Mouse (Mus musculus): Measurements from ENCODE around the gene F11.

F11 gene

GRCm38 (mm10) chr8:45262851-45263250, 1.0 kb upstream of the F11 start:
- TF ChIP-seq GATA4 (IDR thresholded peaks at IDR 0.05; ENCODE audit: insufficient replicate concordance, low read length): no peak

- no peak for TF ChIP-seq GATA4 (IDR thresholded peaks at IDR 0.05; ENCODE audit: insufficient replicate concordance, low read length)
Measured at GRCm38 (mm10) chr8:45258421-45258820, 3.4 kb downstream of the F11 start.

DNA sequence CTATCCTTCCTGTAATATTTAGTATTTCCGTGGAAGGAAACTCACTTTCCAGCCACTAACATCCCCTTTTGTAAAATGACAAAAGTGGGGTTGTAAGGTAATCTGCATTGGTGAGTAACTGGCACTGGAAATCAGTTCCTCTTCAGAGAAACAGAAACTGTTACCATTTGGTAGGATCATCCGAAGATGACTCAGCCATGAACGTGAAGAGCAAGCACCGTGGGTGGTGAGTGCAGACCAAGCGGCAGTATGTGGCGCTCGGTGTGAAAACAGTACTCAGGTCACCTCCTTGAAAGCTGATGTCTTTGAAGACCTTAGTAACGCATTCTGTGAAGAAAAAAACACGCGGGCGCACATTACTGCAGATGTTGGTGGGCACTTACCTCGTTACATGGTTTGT, 6.8 kb downstream of the F11 start:
- no peak for TF ChIP-seq GATA4 (IDR thresholded peaks at IDR 0.05; ENCODE audit: insufficient replicate concordance, low read length)

- TF ChIP-seq GATA4 (IDR thresholded peaks at IDR 0.05; ENCODE audit: insufficient replicate concordance, low read length): peak; percentile 83
Measured at GRCm38 (mm10) chr8:45254194-45254842, 7.5 kb downstream of the F11 start.

DNA sequence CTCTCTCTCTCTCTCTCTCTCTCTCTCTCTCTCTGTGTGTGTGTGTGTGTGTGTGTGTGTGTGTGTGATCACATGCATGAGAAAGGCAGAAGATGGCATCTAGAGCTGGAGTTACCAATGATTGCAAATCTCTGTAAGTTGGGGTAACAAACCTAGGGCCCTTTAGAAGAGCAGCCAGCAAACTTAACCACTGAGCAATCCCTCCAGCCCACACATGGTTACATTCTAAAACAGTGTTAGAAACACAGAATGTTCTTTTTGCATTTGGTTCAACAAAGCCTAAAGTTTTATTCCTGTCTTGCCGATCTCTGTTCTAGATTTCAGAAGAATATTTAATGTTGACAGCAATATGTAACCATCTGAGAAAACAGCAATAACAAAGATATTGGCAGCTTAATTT, 8.2 kb downstream of the F11 start:
- no peak for TF ChIP-seq GATA4 (IDR thresholded peaks at IDR 0.05; ENCODE audit: insufficient replicate concordance, low read length)

DNA sequence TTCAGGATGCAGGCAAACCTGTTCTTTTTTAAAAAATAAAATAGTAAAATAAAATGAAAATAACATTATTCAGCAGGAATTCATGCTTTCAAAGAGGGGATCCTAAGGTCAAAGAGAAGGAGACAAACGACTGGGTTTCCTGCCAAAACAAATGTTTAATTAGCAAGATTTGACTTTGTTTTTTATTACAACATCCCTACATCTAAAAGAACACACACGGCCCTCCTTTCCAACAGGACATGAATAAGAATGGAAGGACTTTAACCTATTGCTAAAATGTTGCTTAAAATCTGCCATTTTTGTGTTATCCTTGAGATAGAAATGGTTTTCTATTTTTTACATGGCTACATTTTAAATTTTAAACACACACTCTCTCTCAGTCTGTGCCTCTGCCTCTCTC, 8.7 kb downstream of the F11 start:
- TF ChIP-seq GATA4 (IDR thresholded peaks at IDR 0.05; ENCODE audit: insufficient replicate concordance, low read length): no peak

DNA sequence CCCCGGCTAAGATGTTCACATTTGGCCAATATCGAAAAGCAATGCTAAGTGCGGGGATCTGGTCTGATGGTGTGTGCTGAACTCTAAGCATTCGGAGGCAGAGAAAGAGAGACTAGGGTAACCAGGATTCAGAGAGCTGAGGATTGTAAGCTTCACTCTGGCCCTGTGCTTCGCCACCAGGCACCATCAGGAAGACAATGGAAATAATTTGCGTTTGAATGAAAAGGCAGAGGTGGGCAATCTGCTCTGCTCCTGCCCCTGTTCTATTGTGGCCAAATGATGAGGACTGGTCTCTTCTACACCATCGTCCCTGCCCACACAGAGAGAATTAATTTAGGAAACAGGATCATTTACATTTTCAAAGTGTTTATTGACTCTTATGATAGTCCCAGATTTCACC, 15.5 kb downstream of the F11 start:
- no peak for TF ChIP-seq GATA4 (IDR thresholded peaks at IDR 0.05; ENCODE audit: insufficient replicate concordance, low read length)

DNA sequence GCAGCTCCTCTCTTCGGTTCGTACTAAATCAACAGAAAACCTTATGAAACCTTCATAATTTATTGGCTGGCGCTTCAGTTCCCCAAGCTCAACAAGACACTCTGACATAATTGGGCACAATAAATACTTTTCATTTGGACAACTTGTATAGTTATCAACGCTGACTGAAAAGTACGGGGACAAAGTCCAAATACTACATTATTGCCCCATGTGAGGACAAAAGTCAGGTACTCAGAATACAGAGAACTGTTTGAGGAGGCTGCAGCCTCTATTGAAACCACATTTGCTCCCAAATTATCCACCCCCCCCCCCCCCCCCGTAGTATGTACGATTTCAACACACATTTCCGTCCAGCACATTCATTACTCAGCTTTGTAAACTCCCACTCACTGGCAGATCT, 22.5 kb downstream of the F11 start:
- no peak for TF ChIP-seq GATA4 (IDR thresholded peaks at IDR 0.05; ENCODE audit: insufficient replicate concordance, low read length)

- no peak for TF ChIP-seq GATA4 (IDR thresholded peaks at IDR 0.05; ENCODE audit: insufficient replicate concordance, low read length)
Measured at GRCm38 (mm10) chr8:45238282-45238681, 23.5 kb downstream of the F11 start.

GRCm38 (mm10) chr8:45236164-45236912, 25.5 kb downstream of the F11 start:
- TF ChIP-seq GATA4 (IDR thresholded peaks at IDR 0.05; ENCODE audit: insufficient replicate concordance, low read length): no peak

DNA sequence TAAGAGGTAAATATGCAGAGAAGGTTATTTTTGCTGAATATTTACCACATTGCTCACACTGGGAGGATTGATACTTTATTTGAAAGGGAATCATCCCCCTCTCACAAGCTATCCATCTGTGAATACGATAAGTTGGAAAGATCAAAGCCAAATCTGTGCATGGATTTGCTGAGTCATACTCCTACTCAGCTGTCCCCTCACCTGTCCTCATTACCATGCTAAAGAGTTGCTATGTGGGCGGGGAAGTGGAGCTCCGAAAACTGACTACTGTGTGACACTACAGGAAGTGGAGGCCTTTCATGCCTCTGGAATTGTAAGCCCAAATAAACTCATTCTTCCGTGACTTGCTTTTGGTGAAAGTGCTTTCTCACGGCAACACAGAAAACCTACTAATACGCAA, 26.6 kb downstream of the F11 start:
- no peak for TF ChIP-seq GATA4 (IDR thresholded peaks at IDR 0.05; ENCODE audit: insufficient replicate concordance, low read length)

GRCm38 (mm10) chr8:45233256-45233655, 28.6 kb downstream of the F11 start:
- no peak for TF ChIP-seq GATA4 (IDR thresholded peaks at IDR 0.05; ENCODE audit: insufficient replicate concordance, low read length)

GRCm38 (mm10) chr8:45202476-45202875, 59.4 kb downstream of the F11 start:
- TF ChIP-seq GATA4 (IDR thresholded peaks at IDR 0.05; ENCODE audit: insufficient replicate concordance, low read length): no peak

GRCm38 (mm10) chr8:45201605-45202004, 60.2 kb downstream of the F11 start:
- no peak for TF ChIP-seq GATA4 (IDR thresholded peaks at IDR 0.05; ENCODE audit: insufficient replicate concordance, low read length)

GRCm38 (mm10) chr8:45197294-45197693, 64.5 kb downstream of the F11 start:
- TF ChIP-seq GATA4 (IDR thresholded peaks at IDR 0.05; ENCODE audit: insufficient replicate concordance, low read length): no peak

DNA sequence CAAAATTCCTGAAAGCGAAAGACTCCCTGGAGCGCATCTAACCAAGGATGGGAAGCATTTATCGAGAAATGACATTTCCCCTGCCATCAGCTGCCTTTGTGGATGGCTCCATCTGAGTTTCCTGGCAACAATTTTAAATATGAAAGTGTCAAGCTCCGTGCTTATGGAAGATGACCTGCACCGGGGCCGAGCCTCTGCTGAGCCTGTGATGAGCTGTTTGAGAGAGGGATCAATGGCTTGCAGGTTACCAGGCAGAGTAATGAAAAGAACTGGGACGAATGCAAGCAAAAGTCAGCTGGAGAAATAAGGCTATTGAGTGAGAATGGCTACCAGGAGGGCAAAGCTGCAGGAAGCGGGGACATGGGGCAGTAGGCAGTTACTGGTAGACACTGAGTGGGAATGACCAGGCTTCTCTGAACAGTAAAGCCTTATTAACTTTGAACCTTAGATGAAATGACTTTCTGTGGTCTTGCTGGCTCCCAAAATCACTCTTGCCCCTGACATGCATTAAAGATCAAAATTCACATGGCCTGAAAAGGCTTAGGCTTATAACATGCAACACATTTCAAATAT, 65.8 kb downstream of the F11 start:
- no peak for TF ChIP-seq GATA4 (IDR thresholded peaks at IDR 0.05; ENCODE audit: insufficient replicate concordance, low read length)

All from liver, adult (tissue).